Mouse (Mus musculus): ENCODE measurements around the gene Gm4303. TPM values are rescaled to one million over a fixed set of nuclear protein-coding genes. Genes with fewer than 3 reads are reported as not detected.
"Not testable (repeated sequence)": the region's sequence is repeated elsewhere in the genome, so short reads cannot be mapped to it uniquely, and the experiment has no call there.

Gm4303 gene
- not detected in 2 replicates for polyA plus RNA-seq (2014; fragmentation: Nextera tagmentation; extraction: Ambion mirVana)

- not testable (repeated sequence) for ATAC-seq (ENCODE audit: low read depth); DNase-seq (ENCODE audit: low spot score); H3K27me3 ChIP-seq (replicated peaks; ENCODE audit: control insufficient read depth, insufficient read depth, low read length); H3K4me2 ChIP-seq (ENCODE audit: low read depth, low read length); H3K4me3 ChIP-seq (ENCODE audit: low read depth, low read length); H3K9ac ChIP-seq (ENCODE audit: low read depth, low read length); H3K4me1 ChIP-seq (ENCODE audit: control insufficient read depth, insufficient read depth, low read length); H3K27ac ChIP-seq (replicated peaks; ENCODE audit: low read depth, low read length); H3K9me3 ChIP-seq (ENCODE audit: control insufficient read depth, low read length); H3K36me3 ChIP-seq (ENCODE audit: control insufficient read depth, insufficient read depth, low read length)
- WGBS = no CpG with 5 or more reads among the region's 3 CpGs
Measured at GRCm38 (mm10) chr10:100345672-100346071, at the start of gene Gm4303. Gm4303 (plus strand) TSS chr10:100345972.

DNA sequence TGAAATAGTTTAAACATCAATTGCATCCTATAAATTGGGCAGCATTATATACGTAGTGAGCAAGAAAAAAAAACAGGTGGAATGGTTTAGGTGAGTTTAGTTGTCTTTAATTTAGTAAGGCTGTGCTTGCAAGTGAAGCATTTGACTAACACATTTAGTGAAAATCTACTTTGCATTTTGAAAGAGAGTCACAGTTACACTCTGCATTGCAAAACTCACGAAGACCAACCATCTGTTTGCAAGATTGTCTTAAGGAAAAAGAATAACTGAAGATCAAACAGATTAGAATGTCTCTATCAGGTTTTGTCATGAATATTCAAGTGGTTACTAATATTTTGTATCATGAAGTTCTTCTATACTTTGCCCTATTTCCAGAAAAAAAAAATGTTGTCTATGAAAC, 49.7 kb upstream of the Gm4303 start:
- Histone ChIP-seq H3K4me3 (ENCODE audit: low read depth, low read length) (no peak overlapping the region), H3K27me3 (replicated peaks; ENCODE audit: control insufficient read depth, insufficient read depth, low read length) (no peaks in the 10 kb centered on the region), H3K9me3 (ENCODE audit: control insufficient read depth, low read length) (no peaks in the 10 kb centered on the region), H3K27ac (replicated peaks; ENCODE audit: low read depth, low read length) (no peak overlapping the region), H3K4me2 (ENCODE audit: low read depth, low read length) (no peak overlapping the region), H3K4me1 (ENCODE audit: control insufficient read depth, insufficient read depth, low read length) (no peaks in the 10 kb centered on the region), H3K36me3 (ENCODE audit: control insufficient read depth, insufficient read depth, low read length) (no peaks in the 10 kb centered on the region), H3K9ac (ENCODE audit: low read depth, low read length) (no peak overlapping the region)
- no peak for ATAC-seq (ENCODE audit: low read depth)
- no peak for DNase-seq (ENCODE audit: low spot score)
- 77% methylated on average over 2 of the region's 2 CpGs for WGBS

DNA sequence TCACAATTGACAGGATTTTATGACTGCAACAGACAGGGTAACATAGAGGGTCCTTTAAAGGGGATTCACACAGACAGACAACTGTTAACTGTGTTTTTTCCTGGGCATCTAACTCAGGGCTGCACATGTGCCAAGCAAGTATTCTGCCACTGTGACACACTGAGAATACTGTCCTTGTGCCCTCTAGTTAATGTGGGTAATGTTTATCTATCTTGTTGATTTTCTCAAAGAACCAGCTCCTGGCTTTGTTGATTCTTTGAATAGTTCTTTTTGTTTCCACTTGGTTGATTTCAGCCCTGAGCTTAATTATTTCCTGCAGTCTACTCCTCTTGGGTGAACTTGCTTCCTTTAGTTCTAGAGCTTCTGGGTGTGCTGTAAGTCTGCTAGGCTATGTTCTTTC, 45.7 kb upstream of the Gm4303 start:
- not testable (repeated sequence) for H3K27me3 ChIP-seq (replicated peaks; ENCODE audit: control insufficient read depth, insufficient read depth, low read length); ATAC-seq (ENCODE audit: low read depth); H3K9me3 ChIP-seq (ENCODE audit: control insufficient read depth, low read length); DNase-seq (ENCODE audit: low spot score); H3K4me3 ChIP-seq (ENCODE audit: low read depth, low read length); H3K4me2 ChIP-seq (ENCODE audit: low read depth, low read length); H3K27ac ChIP-seq (replicated peaks; ENCODE audit: low read depth, low read length); H3K4me1 ChIP-seq (ENCODE audit: control insufficient read depth, insufficient read depth, low read length); H3K9ac ChIP-seq (ENCODE audit: low read depth, low read length); H3K36me3 ChIP-seq (ENCODE audit: control insufficient read depth, insufficient read depth, low read length)

DNA sequence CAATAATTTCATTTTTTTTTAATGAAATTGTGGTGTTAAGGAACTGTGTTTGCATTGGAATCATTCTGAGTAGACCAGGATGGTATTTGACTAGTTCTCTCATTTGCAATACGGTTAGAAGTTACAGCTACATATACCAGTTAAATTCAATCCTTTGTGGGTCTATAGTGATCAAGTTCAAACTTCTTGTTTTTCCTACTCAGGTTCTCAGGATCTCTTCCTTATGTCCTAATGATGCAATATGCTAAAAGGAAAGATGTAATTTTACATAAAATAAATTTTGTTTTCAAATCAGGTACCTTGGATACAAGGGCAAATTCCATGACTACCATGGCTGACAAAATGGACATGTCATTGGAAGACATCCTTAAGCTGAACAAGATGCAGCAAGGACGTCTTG, 10.4 kb upstream of the Gm4303 start, which contains the start of gene Gm4301:
Gene Gm4301, plus strand, starts transcription at position 301 of the 400 bp plus-strand sequence.
- not testable (repeated sequence) for H3K4me3 ChIP-seq (ENCODE audit: low read depth, low read length); H3K4me1 ChIP-seq (ENCODE audit: control insufficient read depth, insufficient read depth, low read length); H3K27me3 ChIP-seq (replicated peaks; ENCODE audit: control insufficient read depth, insufficient read depth, low read length); H3K9me3 ChIP-seq (ENCODE audit: control insufficient read depth, low read length); H3K27ac ChIP-seq (replicated peaks; ENCODE audit: low read depth, low read length); ATAC-seq (ENCODE audit: low read depth); DNase-seq (ENCODE audit: low spot score); H3K9ac ChIP-seq (ENCODE audit: low read depth, low read length); H3K36me3 ChIP-seq (ENCODE audit: control insufficient read depth, insufficient read depth, low read length); H3K4me2 ChIP-seq (ENCODE audit: low read depth, low read length)
- no CpG with 5 or more reads among the region's 2 CpGs for WGBS

GRCm38 (mm10) chr10:100340536-100340935, 5.2 kb upstream of the Gm4303 start, which contains the start of gene Gm4302:
Gm4302 (plus strand) TSS chr10:100340836.
- not testable (repeated sequence) for H3K27me3 ChIP-seq (replicated peaks; ENCODE audit: control insufficient read depth, insufficient read depth, low read length); DNase-seq (ENCODE audit: low spot score); H3K9me3 ChIP-seq (ENCODE audit: control insufficient read depth, low read length); H3K4me2 ChIP-seq (ENCODE audit: low read depth, low read length); H3K36me3 ChIP-seq (ENCODE audit: control insufficient read depth, insufficient read depth, low read length); H3K4me3 ChIP-seq (ENCODE audit: low read depth, low read length); H3K27ac ChIP-seq (replicated peaks; ENCODE audit: low read depth, low read length); H3K9ac ChIP-seq (ENCODE audit: low read depth, low read length); H3K4me1 ChIP-seq (ENCODE audit: control insufficient read depth, insufficient read depth, low read length); ATAC-seq (ENCODE audit: low read depth)
- no CpG with 5 or more reads among the region's 3 CpGs for WGBS

DNA sequence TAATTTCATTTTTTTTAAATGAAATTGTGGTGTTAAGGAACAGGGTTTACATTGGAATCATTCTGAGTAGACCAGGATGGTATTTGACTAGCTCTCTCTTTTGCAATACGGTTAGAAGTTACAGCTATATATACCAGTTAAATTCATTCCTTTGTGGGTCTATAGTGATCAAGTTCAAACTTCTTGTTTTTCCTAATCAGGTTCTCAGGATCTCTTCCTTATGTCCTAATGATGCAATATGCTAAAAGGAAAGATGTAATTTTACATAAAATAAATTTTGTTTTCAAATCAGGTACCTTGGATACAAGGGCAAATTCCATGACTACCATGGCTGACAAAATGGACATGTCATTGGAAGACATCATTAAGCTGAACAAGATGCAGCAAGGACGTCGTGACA, 5.0 kb downstream of the Gm4303 start, which contains the start of gene Gm4305:
Gene Gm4305, plus strand, starts transcription at position 301 of the 400 bp plus-strand sequence.
- H3K27me3 ChIP-seq (replicated peaks; ENCODE audit: control insufficient read depth, insufficient read depth, low read length); ATAC-seq (ENCODE audit: low read depth); H3K36me3 ChIP-seq (ENCODE audit: control insufficient read depth, insufficient read depth, low read length); H3K9ac ChIP-seq (ENCODE audit: low read depth, low read length); H3K4me3 ChIP-seq (ENCODE audit: low read depth, low read length); H3K4me1 ChIP-seq (ENCODE audit: control insufficient read depth, insufficient read depth, low read length); H3K27ac ChIP-seq (replicated peaks; ENCODE audit: low read depth, low read length); H3K4me2 ChIP-seq (ENCODE audit: low read depth, low read length); DNase-seq (ENCODE audit: low spot score); H3K9me3 ChIP-seq (ENCODE audit: control insufficient read depth, low read length): not testable (repeated sequence)
- WGBS = no CpG with 5 or more reads among the region's 3 CpGs

DNA sequence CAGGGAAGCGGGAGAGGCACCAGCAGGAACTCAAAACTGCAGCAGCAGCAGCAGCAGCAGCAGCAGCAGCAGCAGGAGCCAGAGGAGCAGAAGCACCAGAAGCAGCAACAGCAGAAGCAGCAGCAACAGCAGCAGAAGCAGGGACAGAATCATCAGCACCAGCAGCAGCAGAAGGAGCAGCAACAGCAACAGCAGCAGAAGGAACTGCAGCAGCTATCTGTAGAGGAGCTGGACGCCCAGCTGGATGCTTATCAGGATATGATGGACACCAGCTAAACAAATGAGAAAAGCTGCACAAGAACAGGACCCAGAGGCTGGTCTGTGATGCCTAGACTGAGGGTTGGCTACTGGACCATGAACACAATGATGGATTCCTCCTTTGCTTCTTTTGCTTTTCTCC, 11.1 kb downstream of the Gm4303 start:
- H3K27me3 ChIP-seq (replicated peaks; ENCODE audit: control insufficient read depth, insufficient read depth, low read length); H3K9ac ChIP-seq (ENCODE audit: low read depth, low read length); H3K36me3 ChIP-seq (ENCODE audit: control insufficient read depth, insufficient read depth, low read length); DNase-seq (ENCODE audit: low spot score); ATAC-seq (ENCODE audit: low read depth); H3K4me1 ChIP-seq (ENCODE audit: control insufficient read depth, insufficient read depth, low read length); H3K4me3 ChIP-seq (ENCODE audit: low read depth, low read length); H3K9me3 ChIP-seq (ENCODE audit: control insufficient read depth, low read length); H3K4me2 ChIP-seq (ENCODE audit: low read depth, low read length); H3K27ac ChIP-seq (replicated peaks; ENCODE audit: low read depth, low read length): not testable (repeated sequence)
- WGBS = 50% methylated on average over 1 of the region's 2 CpGs

DNA sequence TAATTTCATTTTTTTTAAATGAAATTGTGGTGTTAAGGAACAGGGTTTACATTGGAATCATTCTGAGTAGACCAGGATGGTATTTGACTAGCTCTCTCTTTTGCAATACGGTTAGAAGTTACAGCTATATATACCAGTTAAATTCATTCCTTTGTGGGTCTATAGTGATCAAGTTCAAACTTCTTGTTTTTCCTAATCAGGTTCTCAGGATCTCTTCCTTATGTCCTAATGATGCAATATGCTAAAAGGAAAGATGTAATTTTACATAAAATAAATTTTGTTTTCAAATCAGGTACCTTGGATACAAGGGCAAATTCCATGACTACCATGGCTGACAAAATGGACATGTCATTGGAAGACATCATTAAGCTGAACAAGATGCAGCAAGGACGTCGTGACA, 15.3 kb downstream of the Gm4303 start, which contains the start of gene Gm4307:
Gene Gm4307, plus strand, starts transcription at position 301 of the 400 bp plus-strand sequence.
- no CpG with 5 or more reads among the region's 3 CpGs for WGBS
- H3K9ac ChIP-seq (ENCODE audit: low read depth, low read length); H3K4me1 ChIP-seq (ENCODE audit: control insufficient read depth, insufficient read depth, low read length); H3K4me2 ChIP-seq (ENCODE audit: low read depth, low read length); H3K9me3 ChIP-seq (ENCODE audit: control insufficient read depth, low read length); ATAC-seq (ENCODE audit: low read depth); H3K27me3 ChIP-seq (replicated peaks; ENCODE audit: control insufficient read depth, insufficient read depth, low read length); H3K27ac ChIP-seq (replicated peaks; ENCODE audit: low read depth, low read length); H3K36me3 ChIP-seq (ENCODE audit: control insufficient read depth, insufficient read depth, low read length); DNase-seq (ENCODE audit: low spot score); H3K4me3 ChIP-seq (ENCODE audit: low read depth, low read length): not testable (repeated sequence)

GRCm38 (mm10) chr10:100382460-100382859, 36.7 kb downstream of the Gm4303 start, which contains the start of gene Gm4312:
Gm4312 (minus strand) TSS chr10:100382560.
- ATAC-seq (ENCODE audit: low read depth); H3K9me3 ChIP-seq (ENCODE audit: control insufficient read depth, low read length); H3K4me2 ChIP-seq (ENCODE audit: low read depth, low read length); H3K9ac ChIP-seq (ENCODE audit: low read depth, low read length); H3K36me3 ChIP-seq (ENCODE audit: control insufficient read depth, insufficient read depth, low read length); H3K27me3 ChIP-seq (replicated peaks; ENCODE audit: control insufficient read depth, insufficient read depth, low read length); H3K4me3 ChIP-seq (ENCODE audit: low read depth, low read length); H3K4me1 ChIP-seq (ENCODE audit: control insufficient read depth, insufficient read depth, low read length); DNase-seq (ENCODE audit: low spot score); H3K27ac ChIP-seq (replicated peaks; ENCODE audit: low read depth, low read length): not testable (repeated sequence)
- WGBS = no CpG with 5 or more reads among the region's 2 CpGs

All from embryonic facial prominence, embryonic 14.5 days (tissue).